Mouse (Mus musculus) frontal cortex, postnatal 25 days (tissue): ENCODE measurements around the gene Chadl.
"Not testable (repeated sequence)": the region's sequence is repeated elsewhere in the genome, so short reads cannot be mapped to it uniquely, and the experiment has no call there.

Experiments used
- DNase-seq, 2 experiments: peaks; one replicate each; pipeline ENCODE4 v3.0.0; 2022; ENCODE audit warnings: low spot score in 2 of 2

Gene Chadl

DNA sequence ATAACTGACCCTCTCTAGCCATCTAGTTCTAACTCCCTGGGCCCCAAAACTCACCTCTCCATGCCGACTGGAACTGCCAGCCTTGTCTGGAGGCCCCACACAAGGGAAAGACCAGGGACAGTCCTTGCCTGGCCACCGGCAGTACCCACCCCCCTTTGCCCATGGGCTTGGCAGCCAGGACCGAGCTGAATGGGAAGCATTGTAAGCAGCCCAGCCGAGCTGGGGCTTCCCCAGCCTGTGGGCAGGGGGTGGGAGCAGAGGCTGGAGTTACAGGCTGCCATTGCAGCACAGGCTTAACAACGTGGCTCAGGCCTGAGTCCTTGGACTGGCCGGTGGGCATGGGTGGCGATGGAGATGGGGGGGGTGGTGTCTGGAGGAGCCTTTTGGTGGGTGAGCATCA is at the start of gene Chadl:
Gene Chadl, minus strand, starts transcription at position 113 of the 400 bp plus-strand sequence.
- no peak for DNase-seq

DNA sequence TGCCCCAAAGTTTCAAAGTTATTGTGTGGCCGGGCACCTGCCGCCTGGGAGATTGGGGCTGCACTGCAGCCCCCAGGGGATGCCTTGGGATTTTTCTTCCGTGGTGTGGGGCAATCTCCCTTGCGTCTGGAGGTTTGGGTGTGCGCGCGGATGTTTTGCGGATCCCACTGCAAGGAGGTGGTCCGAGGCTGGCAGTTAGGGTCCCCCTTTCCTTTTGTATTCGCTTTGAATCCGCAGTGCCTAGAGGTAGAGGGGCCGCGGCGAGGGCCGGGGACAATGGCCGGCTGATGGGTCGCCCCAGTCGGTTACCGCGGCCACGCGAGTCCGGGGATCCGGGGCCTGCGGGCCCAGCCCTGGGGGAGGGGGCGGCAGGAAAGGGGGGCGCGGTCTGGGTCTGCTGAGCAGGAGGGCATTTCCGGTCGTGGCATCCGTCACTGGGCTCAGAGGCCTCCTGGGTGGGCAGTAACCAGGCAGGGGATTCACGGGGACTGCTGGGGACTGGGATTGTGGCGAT is 48.6 kb upstream of the Chadl start:
- DNase-seq: peak; percentile 42 to 53

- peak; percentile 46 to 54 for DNase-seq
Observed at GRCm38 (mm10) chr15:81744992-81745600, 48.0 kb upstream of the Chadl start, which contains the start of the genes Zc3h7b and Rangap1. Gene Zc3h7b, plus strand, starts transcription at chr15:81745057. Gene Rangap1, minus strand, starts transcription at chr15:81745530.

DNA sequence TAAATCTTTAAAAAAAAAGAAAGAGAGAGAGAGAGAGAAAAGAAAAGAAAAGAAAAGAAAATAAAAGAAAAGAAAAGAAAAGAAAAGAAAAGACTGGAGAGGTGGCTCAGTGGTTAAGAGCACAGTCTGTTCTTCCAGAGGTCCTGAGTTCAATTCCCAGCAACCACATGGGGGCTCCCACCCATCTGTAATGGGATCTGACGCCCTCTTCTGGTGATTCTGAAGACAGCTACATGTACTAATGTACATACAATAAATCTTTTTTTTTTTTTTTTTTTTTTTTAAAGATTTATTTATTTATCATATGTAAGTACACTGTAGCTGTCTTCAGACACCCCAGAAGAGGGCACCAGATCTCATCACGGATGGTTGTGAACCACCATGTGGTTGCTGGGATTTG is 45.3 kb upstream of the Chadl start:
- DNase-seq: not testable (repeated sequence)

- no peak for DNase-seq
Observed at GRCm38 (mm10) chr15:81739924-81740323, 42.8 kb upstream of the Chadl start.

GRCm38 (mm10) chr15:81739296-81739695 is 42.2 kb upstream of the Chadl start:
- DNase-seq: no peak

DNA sequence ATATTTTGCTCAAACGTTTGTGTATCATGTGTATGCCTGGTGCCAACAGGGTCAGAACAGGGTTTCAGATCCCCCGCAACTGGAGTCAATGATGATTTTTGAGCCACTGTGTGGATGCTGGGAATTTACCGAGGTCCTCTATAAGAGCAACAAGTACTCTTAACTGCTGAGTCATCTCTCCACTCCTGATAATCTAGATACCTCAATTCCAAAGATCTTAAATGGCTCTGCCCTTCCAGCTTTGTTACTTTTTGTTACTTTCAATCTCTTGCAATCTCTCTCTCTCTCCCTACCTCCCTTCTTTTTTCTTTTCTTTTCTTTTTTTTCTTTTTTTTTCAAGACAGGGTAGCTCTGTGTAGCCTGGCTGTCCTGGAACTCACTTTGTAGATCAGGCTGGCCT is 38.0 kb upstream of the Chadl start:
- no peak for DNase-seq

DNA sequence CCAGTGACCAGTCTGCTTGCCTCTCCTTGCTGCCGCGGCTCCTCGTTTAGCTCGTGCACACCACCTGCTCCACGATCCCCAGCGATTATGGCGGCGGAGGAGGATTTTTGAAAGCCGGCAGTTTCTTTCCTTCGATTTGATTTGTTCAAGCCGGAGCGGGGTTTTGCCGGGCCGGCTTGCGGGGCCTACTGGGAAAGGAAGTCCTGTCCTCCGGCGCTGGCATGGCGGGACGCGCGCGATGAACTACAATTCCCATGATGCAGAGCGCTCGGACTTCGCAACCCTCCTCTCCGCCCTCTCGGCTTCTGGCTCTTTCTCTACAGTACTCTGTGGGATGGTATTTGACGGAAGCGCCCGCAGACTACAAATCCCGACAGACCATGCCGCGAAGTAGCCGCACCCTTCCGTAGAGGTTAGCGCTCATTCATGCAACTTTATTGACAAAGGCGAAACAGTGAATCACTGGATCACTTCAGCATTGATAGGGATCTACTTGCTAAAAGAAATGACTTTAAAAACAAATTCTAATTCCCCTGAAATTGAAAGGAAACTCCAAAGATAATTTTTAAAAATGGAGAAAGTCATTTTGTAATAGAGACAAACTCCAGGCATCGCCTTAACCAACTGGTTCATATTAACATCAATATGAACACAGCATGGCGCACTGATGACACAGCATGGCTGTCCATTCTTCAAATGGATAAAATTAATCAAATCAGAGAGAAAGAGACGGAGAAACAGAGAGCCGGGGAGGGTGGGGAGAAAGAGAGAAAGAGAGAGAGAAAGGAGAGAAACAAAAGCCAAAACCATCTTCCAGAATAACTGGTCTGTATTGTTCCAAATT is 32.9 kb upstream of the Chadl start:
- DNase-seq: peak; percentile 97

DNA sequence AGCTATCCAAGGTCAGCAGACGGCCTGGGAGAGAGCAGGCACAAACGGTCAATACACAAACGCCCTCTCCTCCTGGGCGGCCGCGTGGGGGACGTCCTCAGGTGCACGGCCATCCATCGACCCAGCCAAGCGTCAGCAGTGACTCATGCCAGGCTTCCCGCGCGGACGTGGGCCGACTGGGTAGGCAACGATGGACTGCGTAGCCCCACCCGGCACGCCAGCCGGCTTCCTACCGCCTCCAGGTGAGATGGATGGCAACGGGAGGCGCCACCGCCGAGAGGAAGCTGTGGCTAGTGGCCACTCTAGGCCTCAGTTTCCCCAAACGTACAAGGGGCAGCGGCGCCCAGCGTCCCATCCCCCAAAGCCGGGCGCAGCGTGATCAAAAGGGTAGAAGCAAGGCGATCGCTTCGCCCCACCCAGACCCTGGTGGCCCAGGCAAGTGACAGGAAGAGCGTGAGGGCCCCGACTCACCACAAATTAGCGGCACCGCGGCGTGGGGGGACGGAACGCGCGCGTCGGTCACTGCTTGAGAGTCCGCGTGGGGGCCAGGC is 32.2 kb upstream of the Chadl start:
- DNase-seq: peak in 1 of 2 experiments; percentile 52

DNA sequence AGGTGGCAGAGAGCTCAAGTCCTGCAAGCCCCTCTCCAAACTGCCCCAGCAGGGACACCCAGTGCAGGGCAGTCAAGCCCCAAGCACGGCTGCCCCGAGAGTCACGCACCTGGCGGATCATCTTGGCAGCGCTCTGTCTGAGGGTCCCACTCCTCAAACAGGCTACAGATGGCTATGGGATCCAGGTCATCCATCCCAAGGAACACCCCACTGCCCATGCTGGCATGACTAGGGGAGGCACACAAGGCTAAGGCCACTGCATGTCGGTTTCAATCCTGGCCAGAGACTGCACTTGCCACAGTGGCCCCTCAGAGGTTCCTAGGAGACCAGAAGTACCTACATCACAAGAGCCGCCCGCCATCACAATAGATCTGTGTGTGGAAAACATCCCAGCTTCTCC is 28.9 kb upstream of the Chadl start:
- DNase-seq: no peak

GRCm38 (mm10) chr15:81723653-81724052 is 26.6 kb upstream of the Chadl start:
- no peak for DNase-seq

- no peak for DNase-seq
Observed at GRCm38 (mm10) chr15:81722361-81722760, 25.3 kb upstream of the Chadl start.

- no peak for DNase-seq
Observed at GRCm38 (mm10) chr15:81719139-81719531, 22.0 kb upstream of the Chadl start.

DNA sequence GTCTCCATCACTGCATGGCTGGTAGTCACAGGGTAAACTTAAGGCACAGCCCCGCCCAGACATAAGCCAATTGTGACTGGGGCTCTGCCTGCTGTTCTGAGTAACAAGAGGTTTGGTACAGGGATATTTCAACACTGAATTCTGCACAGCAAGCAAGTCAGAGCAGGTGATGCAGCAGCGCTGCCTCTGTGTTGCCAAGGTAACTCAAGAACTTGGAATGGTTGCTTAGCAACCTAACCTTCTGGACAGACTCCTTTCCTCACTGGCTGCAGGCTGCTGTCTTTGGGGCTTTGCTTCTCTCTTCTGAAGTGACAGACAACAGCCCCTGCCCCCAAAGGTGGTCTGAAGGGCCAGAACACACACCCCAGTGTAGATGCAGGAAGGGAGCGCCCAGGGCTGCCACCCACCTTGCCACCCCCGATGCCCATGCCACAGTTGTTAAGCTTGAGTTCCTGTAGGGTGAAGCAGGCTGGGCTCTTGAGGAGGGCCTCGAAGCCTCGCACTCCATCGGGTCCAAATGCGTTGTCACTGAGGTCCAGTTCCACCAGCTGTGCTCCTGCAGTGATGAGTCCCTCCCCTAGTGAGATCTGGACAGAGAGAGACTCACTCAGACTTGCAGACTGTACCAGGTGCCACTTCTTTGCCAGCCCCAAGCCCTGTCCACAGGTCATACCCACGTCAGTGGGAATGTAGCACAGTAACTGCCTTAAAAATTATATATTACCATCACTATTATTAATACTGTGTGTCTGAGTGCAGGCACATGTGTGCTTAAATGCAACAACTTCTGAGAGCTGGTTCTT is 21.4 kb upstream of the Chadl start:
- DNase-seq: peak in 1 of 2 experiments; percentile 26

DNA sequence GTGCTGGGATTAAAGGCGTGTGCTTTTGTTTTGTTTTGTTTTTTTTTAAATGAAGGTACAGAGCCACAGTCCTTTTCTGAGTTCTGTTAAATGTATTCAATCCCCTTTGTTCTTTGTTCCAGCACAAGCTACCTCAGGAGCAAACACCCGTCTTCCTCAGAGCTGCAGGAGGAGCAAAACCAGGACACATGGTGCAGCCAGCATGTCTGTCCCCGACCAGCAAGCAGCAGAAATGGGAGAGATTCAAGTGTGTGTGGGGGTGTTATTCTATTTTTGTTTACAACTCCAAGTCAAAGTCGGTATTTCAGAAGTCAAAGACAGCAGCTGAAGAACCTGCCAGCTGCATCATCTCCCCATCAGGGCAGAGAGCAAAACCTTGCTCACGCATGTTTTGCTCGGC is 16.7 kb upstream of the Chadl start:
- no peak for DNase-seq

DNA sequence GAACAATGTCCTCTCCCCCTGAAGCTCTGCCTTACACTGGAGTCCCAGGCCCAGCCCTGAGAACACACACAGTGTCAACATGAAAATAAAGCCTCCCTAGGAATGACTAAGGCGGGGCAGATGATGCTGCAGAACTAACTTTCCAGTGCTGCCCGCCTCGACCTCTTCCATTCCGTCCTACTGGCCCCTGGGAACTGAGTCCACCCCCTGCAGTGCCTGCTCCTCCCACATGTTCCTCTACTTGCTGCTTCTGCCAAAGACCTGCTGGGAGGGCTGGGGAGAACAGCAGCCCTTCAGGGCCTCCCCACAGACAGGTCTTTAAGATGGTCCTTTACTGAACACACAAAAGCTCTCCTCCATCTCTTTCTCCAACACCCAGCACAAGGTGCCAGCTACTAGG is 13.7 kb upstream of the Chadl start:
- DNase-seq: no peak

DNA sequence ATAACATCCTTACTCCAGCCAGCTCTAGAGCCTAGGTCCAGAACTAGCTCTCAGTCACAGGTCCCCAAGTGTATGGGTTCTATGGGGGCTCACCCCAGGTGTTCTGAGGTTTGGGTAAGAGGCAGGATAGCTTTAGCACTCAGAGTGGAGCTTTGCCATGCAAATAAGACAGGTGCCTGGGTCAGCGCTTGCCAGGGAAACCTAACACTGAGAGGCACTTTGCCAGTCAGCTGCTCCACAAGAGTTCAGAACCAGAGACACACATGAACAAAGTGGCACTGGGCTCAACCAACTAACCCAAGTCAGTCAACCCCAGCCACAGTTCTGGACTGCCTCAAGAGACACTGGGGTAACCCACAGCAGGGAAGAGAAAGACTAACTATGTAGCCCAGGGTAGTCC is 12.6 kb upstream of the Chadl start:
- no peak for DNase-seq

GRCm38 (mm10) chr15:81708991-81709390 is 11.9 kb upstream of the Chadl start:
- no peak for DNase-seq

- no peak for DNase-seq
Observed at GRCm38 (mm10) chr15:81703094-81703489, 6.0 kb upstream of the Chadl start.

DNA sequence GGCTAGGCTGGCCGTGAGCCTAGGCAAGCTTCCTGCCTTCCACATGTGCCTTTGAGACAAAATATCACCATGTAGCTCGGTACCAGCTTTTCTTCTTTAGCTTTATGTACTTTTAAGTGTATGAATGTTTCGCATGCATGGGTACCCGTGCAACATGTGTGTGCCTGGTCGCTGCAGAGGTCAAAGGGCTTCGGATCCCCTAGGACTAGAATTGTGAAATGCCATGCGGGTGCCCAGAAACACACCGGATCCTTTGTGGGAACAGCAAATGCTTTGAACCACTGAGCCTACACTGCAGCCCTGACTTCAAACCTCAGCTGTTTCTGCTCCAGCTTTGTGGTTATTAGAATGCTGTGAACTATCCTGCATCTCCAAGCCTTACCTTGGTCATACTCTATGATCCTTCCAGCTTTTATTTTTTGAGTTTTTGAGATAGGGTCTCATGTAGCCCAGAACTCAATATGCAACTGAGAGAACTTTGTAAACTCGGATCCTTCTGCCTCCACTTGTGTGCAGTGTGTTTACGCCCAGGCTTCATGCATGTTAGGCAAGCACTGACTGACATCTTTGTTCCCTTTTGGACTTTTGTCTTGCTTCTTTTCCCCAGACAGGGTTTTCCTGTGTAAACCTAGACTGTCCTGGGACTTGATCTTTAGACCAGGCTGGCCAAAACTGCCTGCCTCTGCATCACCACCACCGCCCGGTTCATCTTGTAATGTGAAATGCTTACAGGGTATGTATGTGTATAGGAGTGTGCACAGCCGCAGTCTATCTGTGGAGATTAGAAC is 5.4 kb upstream of the Chadl start:
- no peak for DNase-seq

DNA sequence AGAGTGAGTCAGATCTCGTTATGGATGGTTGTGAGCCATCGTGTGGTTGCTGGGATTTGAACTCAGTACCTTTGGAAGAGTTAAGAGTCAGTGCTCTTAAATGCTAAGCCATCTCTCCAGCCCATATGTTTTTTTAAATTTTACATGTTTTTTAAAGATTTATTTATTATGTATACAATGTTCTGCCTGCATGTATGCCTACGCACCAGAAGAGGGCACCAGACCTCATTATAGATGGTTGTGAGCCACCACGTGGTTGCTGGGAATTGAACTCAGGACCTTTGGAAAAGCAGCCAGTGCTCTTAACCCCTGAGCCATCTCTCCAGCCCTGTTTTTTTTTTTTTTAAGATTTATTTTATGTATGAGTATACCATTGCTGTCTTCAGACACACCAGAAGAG is 4.3 kb upstream of the Chadl start:
- not testable (repeated sequence) for DNase-seq
